Mouse (Mus musculus): ENCODE measurements around the gene Tgfb1.

The Tgfb1 gene

DNA sequence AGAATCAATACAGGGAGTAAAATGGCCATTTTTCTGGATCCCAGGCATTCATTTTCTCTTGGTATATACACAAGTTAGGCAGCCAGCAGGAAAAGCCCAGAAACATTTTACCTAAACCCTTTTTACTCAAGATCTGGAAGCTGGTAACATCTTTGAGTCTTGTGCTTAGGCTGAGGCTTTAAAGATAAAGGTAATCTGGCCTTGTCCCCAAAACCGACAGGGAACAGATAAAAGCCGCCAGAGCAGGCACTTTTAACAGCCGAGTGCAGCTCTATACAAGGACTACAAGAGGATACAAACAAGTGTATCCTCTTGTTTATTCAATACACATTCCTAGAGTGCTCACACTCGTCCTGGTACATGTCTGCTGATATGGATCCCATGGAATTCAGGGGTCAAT lies 48.2 kb downstream of the Tgfb1 start:
- no peak for DNase-seq (ENCODE audit: low spot score in 2 of 2)

GRCm38 (mm10) chr7:25736920-25737319 lies 50.1 kb downstream of the Tgfb1 start:
- no peak for DNase-seq (ENCODE audit: low spot score in 2 of 2)

DNA sequence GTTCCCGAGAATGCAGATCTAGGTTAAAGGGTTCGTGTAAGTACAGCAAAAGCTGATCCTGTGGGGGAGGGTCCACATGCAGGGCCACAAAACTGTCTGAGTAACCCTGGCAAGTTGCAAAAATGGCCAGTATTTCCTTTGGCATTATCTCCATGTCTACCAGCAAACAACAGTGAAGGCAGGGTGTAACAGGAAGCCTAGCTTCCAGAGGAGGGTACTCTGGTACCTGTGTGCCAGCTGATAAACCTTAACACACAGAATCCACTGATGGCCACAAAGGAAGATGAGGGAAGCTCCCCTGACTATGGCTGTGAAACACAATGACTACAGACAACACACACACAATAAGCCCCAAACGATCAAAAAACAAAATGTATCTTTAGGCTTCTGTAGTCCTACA lies 51.5 kb downstream of the Tgfb1 start:
- DNase-seq (ENCODE audit: low spot score in 2 of 2) = no peak

DNA sequence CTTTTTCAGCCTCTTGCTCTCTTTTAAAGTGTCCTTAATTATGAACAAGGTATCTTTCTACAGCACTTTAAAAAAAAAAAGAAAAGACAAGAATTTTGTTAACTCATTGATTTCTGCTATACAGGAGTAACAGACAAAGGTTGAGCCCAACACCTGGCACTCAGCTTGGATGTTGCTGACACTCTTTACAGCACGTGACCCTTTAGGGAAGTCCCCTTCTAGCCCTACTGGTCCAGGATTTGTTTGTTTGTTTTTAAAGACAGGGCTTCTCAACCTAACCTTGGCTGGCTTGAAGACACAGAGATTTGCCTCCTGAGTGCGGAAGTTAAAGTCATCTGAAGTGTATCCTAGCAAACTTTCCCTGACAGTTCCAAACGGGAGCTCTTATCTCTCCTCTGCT lies 60.0 kb downstream of the Tgfb1 start:
- no peak for DNase-seq (ENCODE audit: low spot score in 2 of 2)

- DNase-seq (ENCODE audit: low spot score in 2 of 2) = no peak
Observed at GRCm38 (mm10) chr7:25753076-25753475, 66.3 kb downstream of the Tgfb1 start.

DNA sequence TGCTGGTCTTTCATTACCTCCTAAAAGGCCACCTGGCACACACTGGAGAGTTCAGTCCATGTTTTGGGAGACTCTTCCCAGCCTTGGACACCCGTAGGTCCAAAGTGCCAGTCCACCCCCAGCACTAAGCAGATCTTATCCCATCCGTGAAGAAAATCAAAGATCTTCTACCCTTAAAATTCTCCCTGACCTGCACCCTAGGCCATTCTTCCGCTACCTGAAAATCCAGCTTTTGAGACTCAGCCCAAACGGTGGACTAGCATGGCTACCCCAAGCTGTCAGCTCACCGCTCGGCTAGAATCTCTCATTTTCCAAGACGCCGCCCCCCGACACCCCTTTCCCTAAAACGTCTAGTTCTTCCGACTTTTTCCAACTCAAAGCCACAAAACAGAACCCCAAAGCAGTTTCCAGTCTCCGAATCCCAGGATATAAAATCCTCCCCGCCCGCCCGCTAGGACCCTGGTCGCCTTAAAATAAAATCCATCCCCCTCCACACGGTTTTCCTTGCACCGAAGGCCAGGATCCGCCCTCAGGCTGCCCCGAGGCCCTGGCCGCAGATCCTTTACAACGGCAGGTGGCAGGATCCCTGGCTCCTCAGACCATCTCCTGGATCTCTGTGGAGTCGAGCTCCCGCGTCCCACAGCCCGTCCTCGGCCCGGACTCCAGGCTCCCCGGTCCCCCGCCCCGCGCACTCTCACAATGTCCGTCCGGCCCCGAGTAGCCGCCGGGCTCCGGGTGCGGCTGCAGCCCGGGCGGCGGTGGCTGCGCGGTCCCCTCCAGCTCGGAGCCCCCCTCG lies 67.0 kb downstream of the Tgfb1 start:
- DNase-seq (ENCODE audit: low spot score in 2 of 2) = no peak

- DNase-seq (ENCODE audit: low spot score in 2 of 2) = no peak
Observed at GRCm38 (mm10) chr7:25754439-25754737, 67.6 kb downstream of the Tgfb1 start.

Measured in frontal cortex, postnatal 10 days (tissue).